Comparison of ENCODE assay signal across 8 mouse cellular contexts in genomic region chr15:77150424-77150841, GRCm38 (mm10).
DNase-seq lines count a peak whose midpoint lies in the region; ATAC-seq and TF ChIP-seq lines count a peak whose summit lies in the region.

No protein-coding gene starts in this region.

- no peak for TF ChIP-seq CTCF in testis, adult 2 months (IDR thresholded peaks at IDR 0.05; ENCODE audit: control insufficient read depth, insufficient read depth, insufficient replicate concordance, low read depth, low read length)
- no peak for TF ChIP-seq CTCF in heart, adult 2 months (IDR thresholded peaks at IDR 0.05)

- DNase-seq in testis, postnatal 14 days (ENCODE audit: low spot score), result no peak
- peak; percentile 57 to 62 for DNase-seq in cerebellum, postnatal 25 days
- peak; percentile 49 to 53 for DNase-seq in heart, adult 2 months
- peak; percentile 47 for DNase-seq in neural tube, embryonic 10.5 days (ENCODE audit: extremely low spot score, low spot score)
- no peak for DNase-seq in spleen, postnatal 14 days (ENCODE audit: low spot score in 2 of 2)
- DNase-seq in testis, postnatal 10 days (ENCODE audit: low spot score), result no peak

- TF ChIP-seq POLR2A in testis, adult 2 months (IDR thresholded peaks at IDR 0.05; ENCODE audit: control insufficient read depth, low read depth, low read length), result no peak
- TF ChIP-seq POLR2A in heart, adult 2 months (IDR thresholded peaks at IDR 0.05; ENCODE audit: insufficient read depth, low read depth, low read length), result no peak

- peak; percentile 71 for TF ChIP-seq EP300 in heart, adult 2 months (IDR thresholded peaks at IDR 0.05; ENCODE audit: insufficient read depth, low read depth, low read length)

- H3K4me1 ChIP-seq in testis, adult 2 months (ENCODE audit: control insufficient read depth, insufficient read depth, low read length), result no peaks in the 10 kb centered on the region
- H3K4me1 ChIP-seq in heart, adult 2 months (ENCODE audit: control insufficient read depth, insufficient read depth, low read length), result peaks cover 21% of the 10 kb centered on the region
- H3K4me1 ChIP-seq in limb, embryonic 12.5 days (replicated peaks), result peaks cover 68% of the 10 kb centered on the region

- 10% methylated on average over 3 of the region's 3 CpGs for WGBS in heart, adult 2 months
- WGBS in limb, embryonic 12.5 days, result 20% methylated on average over 3 of the region's 3 CpGs

- intact Hi-C loops in heart, adult 2 months (cut with DNase I), result loop anchor here (2.0 to 5.0 kb wide), 3 partner anchors 52 to 207 kb away; no protein-coding TSS in a partner anchor

- H3K36me3 ChIP-seq in testis, adult 2 months (ENCODE audit: control insufficient read depth, insufficient read depth, low read length), result no peaks in the 10 kb centered on the region
- peaks cover 9% of the 10 kb centered on the region for H3K36me3 ChIP-seq in heart, adult 2 months (ENCODE audit: control insufficient read depth, insufficient read depth, low read length)
- peaks cover 7% of the 10 kb centered on the region for H3K36me3 ChIP-seq in limb, embryonic 12.5 days

- no peak for ATAC-seq in limb, embryonic 12.5 days (ENCODE audit: insufficient number of reproducible peaks, insufficient read depth, low FRiP score, low TSS enrichment, low read depth)

- H3K79me2 ChIP-seq in heart, adult 2 months (replicated peaks; ENCODE audit: control insufficient read depth, insufficient read depth, low read length), result peaks cover 9% of the 10 kb centered on the region

- H3K4me3 ChIP-seq in testis, adult 2 months (ENCODE audit: control insufficient read depth, low read depth, low read length), result no peak overlapping the region
- peak overlapping the region; percentile 31 for H3K4me3 ChIP-seq in heart, adult 2 months
- peak overlapping the region; percentile 31 for H3K4me3 ChIP-seq in limb, embryonic 12.5 days (replicated peaks)

- peak overlapping the region; percentile 66 for H3K4me2 ChIP-seq in limb, embryonic 12.5 days

- peak overlapping the region; percentile 15; the same call in 1 of the 2 replicates for H3K9ac ChIP-seq in heart, adult 2 months (ENCODE audit: low read depth, low read length)
- peak overlapping the region; percentile 9; the same call in 1 of the 2 replicates for H3K9ac ChIP-seq in limb, embryonic 12.5 days (replicated peaks)

- H3K27ac ChIP-seq in testis, adult 2 months (ENCODE audit: control insufficient read depth, insufficient read depth, low read depth, low read length), result peak overlapping the region; percentile 66
- H3K27ac ChIP-seq in heart, adult 2 months, result peak overlapping the region; percentile 70
- peak overlapping the region; percentile 92 for H3K27ac ChIP-seq in limb, embryonic 12.5 days

- no peaks in the 10 kb centered on the region for H3K9me3 ChIP-seq in limb, embryonic 12.5 days

- H3K27me3 ChIP-seq in testis, adult 2 months (ENCODE audit: control insufficient read depth, insufficient read depth, low read length), result no peaks in the 10 kb centered on the region
- H3K27me3 ChIP-seq in heart, adult 2 months (ENCODE audit: control insufficient read depth, insufficient read depth, low read length), result no peaks in the 10 kb centered on the region
- no peaks in the 10 kb centered on the region for H3K27me3 ChIP-seq in limb, embryonic 12.5 days

Comparison
In these comparisons a context has a peak if more than half of its experiments do, and no peak if none do; other contexts are left out.
1. DNase-seq: peak in cerebellum, postnatal 25 days (2 of 2), heart, adult 2 months (2 of 2) and neural tube, embryonic 10.5 days (single experiment); none in testis, postnatal 14 days (single experiment), spleen, postnatal 14 days (0 of 2) and testis, postnatal 10 days (single experiment).
2. Peak in every context shown above with its lines, with median percentiles within 50 percentile points of each other: H3K27ac ChIP-seq.